Mouse (Mus musculus) heart, adult 2 months (tissue): Measurements from ENCODE around the gene Src. TPM values are rescaled to one million over a fixed set of nuclear protein-coding genes. Genes with fewer than 3 reads are reported as not detected.
"Not testable (repeated sequence)": the region's sequence is repeated elsewhere in the genome, so short reads cannot be mapped to it uniquely, and the experiment has no call there.

Experiments
- DNase-seq, 2 experiments: peaks; one replicate each; pipeline ENCODE4 v3.0.0; 2021
- H3K27ac ChIP-seq: fragments of 200-600 bp; 2 replicates; pipeline ENCODE4 v1.8.1; 2022
- H3K27me3 ChIP-seq: fragments of 200-500 bp; 2 replicates; pipeline ENCODE4 v1.6.1; 2012; ENCODE audit warnings: mild to moderate bottlenecking, low read length, inconsistent platforms, mixed read lengths; ENCODE audit not compliant: control insufficient read depth, insufficient read depth
- H3K36me3 ChIP-seq: fragments of 200-500 bp; 2 replicates; pipeline ENCODE4 v1.6.1; 2012; ENCODE audit warnings: low read length, inconsistent platforms; ENCODE audit not compliant: control insufficient read depth, insufficient read depth
- H3K4me1 ChIP-seq: fragments of 200-500 bp; 2 replicates; pipeline ENCODE4 v1.6.1; 2011; ENCODE audit warnings: low read length; ENCODE audit not compliant: control insufficient read depth, insufficient read depth
- H3K4me3 ChIP-seq: fragments of 200-600 bp; 2 replicates; pipeline ENCODE4 v1.8.1; 2022
- H3K79me2 ChIP-seq: fragments of 200-500 bp; replicated peaks from 2 replicates; pipeline ENCODE4 v1.6.1; 2012; ENCODE audit warnings: mild to moderate bottlenecking, inconsistent platforms, low read length, moderate library complexity, mixed read lengths; ENCODE audit not compliant: control insufficient read depth, insufficient read depth
- H3K9ac ChIP-seq: fragments of 200-500 bp; 2 replicates; pipeline ENCODE4 v1.6.1; 2012; ENCODE audit warnings: low read depth, mild to moderate bottlenecking, control low read depth, inconsistent platforms, low read length, mixed read lengths
- CTCF ChIP-seq: fragments of 200-600 bp; IDR thresholded peaks from 2 replicates; pipeline ENCODE4 v1.8.1; 2022; ENCODE audit warnings: antibody characterized with exemption, mild to moderate bottlenecking, moderate library complexity
- EP300 ChIP-seq: fragments of 200-500 bp; IDR thresholded peaks from 2 replicates; pipeline ENCODE4 v1.6.1; 2011; ENCODE audit warnings: low read depth, low read length, control low read depth; ENCODE audit not compliant: insufficient read depth
- POLR2A ChIP-seq: fragments of 200-500 bp; IDR thresholded peaks from 2 replicates; pipeline ENCODE4 v1.6.1; 2011; ENCODE audit warnings: mild to moderate bottlenecking, low read depth, low read length, control low read depth; ENCODE audit not compliant: insufficient read depth
- WGBS: fragments of 180-500 bp; shearing (Covaris S2); methylation state at CpG from one replicate; pipeline ENCODE4 v1.1.7; 2018; 5-methylcytosine and 5-hydroxymethylcytosine counted together
- intact Hi-C: fragments of 180-260 bp; cut with DNase I; formaldehyde crosslinking; loops from one replicate; pipeline ENCODE4 v1.15.1; 2025
- polyA plus RNA-seq: library from polyadenylated mRNA; depleted of rRNA; stranded (reverse); fragments of >200 nt; gene quantifications from 2 replicates; pipeline ENCODE4 v1.2.3, GENCODE M21; 2012
- total RNA-seq, 2 experiments: library from RNA; stranded (reverse); gene quantifications; 2 replicates each; pipeline ENCODE4 v1.2.3; 2021

Src gene
- total and polyA plus RNA-seq, 3 experiments, result 4.0 to 5.8 (median 4.1) TPM

GRCm38 (mm10) chr2:157384836-157385235 lies 33.4 kb upstream of the Src start:
- intact Hi-C loops, result no loop called here
- Histone ChIP-seq H3K27ac (no peak overlapping the region), H3K9ac (no peak overlapping the region), H3K27me3 (no peaks in the 10 kb centered on the region), H3K36me3 (no peaks in the 10 kb centered on the region), H3K4me1 (no peaks in the 10 kb centered on the region), H3K79me2 (no peaks in the 10 kb centered on the region; the same call in 1 of the 2 replicates), H3K4me3 (no peak overlapping the region)
- no peak for TF ChIP-seq EP300
- no peak for TF ChIP-seq CTCF
- no peak for TF ChIP-seq POLR2A
- WGBS, result 79% methylated on average over 4 of the region's 4 CpGs
- DNase-seq, result no peak

GRCm38 (mm10) chr2:157388901-157389590 lies 29.2 kb upstream of the Src start:
- H3K36me3 ChIP-seq, H3K9ac ChIP-seq, DNase-seq, H3K4me1 ChIP-seq, H3K4me3 ChIP-seq, H3K27ac ChIP-seq, intact Hi-C loops, H3K79me2 ChIP-seq, H3K27me3 ChIP-seq: not testable (repeated sequence)
- 96% methylated on average over 14 of the region's 14 CpGs for WGBS

- Histone ChIP-seq H3K4me1 (no peaks in the 10 kb centered on the region), H3K27ac (no peak overlapping the region), H3K79me2 (no peaks in the 10 kb centered on the region), H3K36me3 (no peaks in the 10 kb centered on the region), H3K9ac (no peak overlapping the region), H3K4me3 (no peak overlapping the region), H3K27me3 (no peaks in the 10 kb centered on the region)
- DNase-seq, result no peak
- intact Hi-C loops, result no loop called here
- 90% methylated on average over 7 of the region's 7 CpGs for WGBS
- TF ChIP-seq CTCF (no peak), POLR2A (no peak), EP300 (no peak)
Observed at GRCm38 (mm10) chr2:157389591-157389921, 28.7 kb upstream of the Src start.

- H3K79me2 ChIP-seq, result no peaks in the 10 kb centered on the region
- no peak overlapping the region for H3K4me3 ChIP-seq
- H3K27ac ChIP-seq, result no peak overlapping the region
- no peaks in the 10 kb centered on the region for H3K4me1 ChIP-seq
- intact Hi-C loops, result no loop called here
- no peaks in the 10 kb centered on the region for H3K27me3 ChIP-seq
- 98% methylated on average over 2 of the region's 2 CpGs for WGBS
- TF ChIP-seq EP300 (no peak), CTCF (no peak), POLR2A (no peak)
- no peaks in the 10 kb centered on the region for H3K36me3 ChIP-seq
- H3K9ac ChIP-seq, result no peak overlapping the region
- no peak for DNase-seq
Observed at GRCm38 (mm10) chr2:157392331-157392730, 25.9 kb upstream of the Src start.

GRCm38 (mm10) chr2:157393549-157393948 lies 24.7 kb upstream of the Src start:
- H3K36me3 ChIP-seq, result no peaks in the 10 kb centered on the region
- no peak overlapping the region for H3K4me3 ChIP-seq
- H3K9ac ChIP-seq, result no peak overlapping the region
- H3K79me2 ChIP-seq, result no peaks in the 10 kb centered on the region
- 98% methylated on average over 4 of the region's 4 CpGs for WGBS
- no peak for DNase-seq
- no peaks in the 10 kb centered on the region for H3K4me1 ChIP-seq
- H3K27ac ChIP-seq, result no peak overlapping the region
- intact Hi-C loops, result no loop called here
- no peaks in the 10 kb centered on the region for H3K27me3 ChIP-seq
- TF ChIP-seq POLR2A, result no peak
- TF ChIP-seq EP300, result no peak
- TF ChIP-seq CTCF, result no peak

- no peak overlapping the region for H3K9ac ChIP-seq
- DNase-seq, result no peak
- no peaks in the 10 kb centered on the region for H3K36me3 ChIP-seq
- no peak overlapping the region for H3K4me3 ChIP-seq
- TF ChIP-seq POLR2A (no peak), EP300 (no peak), CTCF (no peak)
- no peaks in the 10 kb centered on the region for H3K27me3 ChIP-seq
- no peaks in the 10 kb centered on the region for H3K4me1 ChIP-seq
- intact Hi-C loops, result no loop called here
- 80% methylated on average over 6 of the region's 6 CpGs for WGBS
- H3K79me2 ChIP-seq, result no peaks in the 10 kb centered on the region
- no peak overlapping the region for H3K27ac ChIP-seq
Observed at GRCm38 (mm10) chr2:157394868-157395267, 23.4 kb upstream of the Src start.
